Mouse (Mus musculus): ENCODE results near the gene Wars2.

Wars2 gene

DNA sequence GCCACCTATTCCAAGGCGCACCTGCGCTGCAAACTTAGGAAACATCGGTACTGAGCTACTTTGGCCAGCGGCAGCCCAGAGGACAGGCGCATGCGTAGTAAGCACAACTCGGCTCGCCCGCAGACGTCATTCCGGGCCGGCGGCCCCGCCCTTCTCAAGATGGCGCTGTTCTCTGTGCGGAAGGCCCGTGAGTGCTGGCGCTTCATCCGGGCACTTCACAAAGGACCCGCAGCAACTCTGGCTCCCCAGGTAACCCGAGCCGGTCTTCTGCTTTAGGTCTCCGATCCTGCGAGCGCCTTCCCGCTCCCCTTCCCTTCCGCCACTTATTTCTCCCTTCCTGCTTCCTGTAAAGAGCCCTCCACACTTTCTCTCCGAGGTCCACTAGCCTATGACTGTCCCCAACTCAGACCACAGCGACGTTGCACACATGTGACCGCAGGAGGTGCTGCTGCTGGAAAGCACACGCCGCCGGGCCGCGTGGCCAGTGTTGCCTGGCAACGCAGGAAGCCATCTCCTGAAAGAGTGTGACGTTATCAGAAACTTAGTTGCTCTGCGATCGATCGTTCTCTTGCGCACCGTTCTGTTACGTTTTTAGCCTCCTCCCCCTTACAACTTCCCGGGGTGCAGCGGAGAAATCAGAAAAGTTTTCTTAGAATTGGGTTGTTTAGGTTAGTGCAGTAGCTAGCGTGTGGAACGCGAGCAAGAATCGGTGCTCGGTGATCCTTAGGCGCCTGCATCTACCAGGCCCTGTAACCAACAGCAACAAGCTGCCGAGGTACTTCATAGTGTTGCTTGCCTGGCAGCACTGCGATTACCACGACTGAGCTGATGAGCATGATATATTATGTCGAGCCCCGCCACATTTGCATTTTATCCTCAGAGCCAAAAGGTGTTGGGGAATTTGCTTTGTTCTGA is at the start of gene Wars2:
TSS of gene Wars2 (plus strand) at position 129 of the 915 bp plus-strand sequence.
- DNase-seq (ENCODE audit: low spot score) = peak; percentile 95

- no peak for DNase-seq (ENCODE audit: low spot score)
These were observed 44.1 kb upstream of the Wars2 start for GRCm38 (mm10) chr3:99096816-99097215.

DNA sequence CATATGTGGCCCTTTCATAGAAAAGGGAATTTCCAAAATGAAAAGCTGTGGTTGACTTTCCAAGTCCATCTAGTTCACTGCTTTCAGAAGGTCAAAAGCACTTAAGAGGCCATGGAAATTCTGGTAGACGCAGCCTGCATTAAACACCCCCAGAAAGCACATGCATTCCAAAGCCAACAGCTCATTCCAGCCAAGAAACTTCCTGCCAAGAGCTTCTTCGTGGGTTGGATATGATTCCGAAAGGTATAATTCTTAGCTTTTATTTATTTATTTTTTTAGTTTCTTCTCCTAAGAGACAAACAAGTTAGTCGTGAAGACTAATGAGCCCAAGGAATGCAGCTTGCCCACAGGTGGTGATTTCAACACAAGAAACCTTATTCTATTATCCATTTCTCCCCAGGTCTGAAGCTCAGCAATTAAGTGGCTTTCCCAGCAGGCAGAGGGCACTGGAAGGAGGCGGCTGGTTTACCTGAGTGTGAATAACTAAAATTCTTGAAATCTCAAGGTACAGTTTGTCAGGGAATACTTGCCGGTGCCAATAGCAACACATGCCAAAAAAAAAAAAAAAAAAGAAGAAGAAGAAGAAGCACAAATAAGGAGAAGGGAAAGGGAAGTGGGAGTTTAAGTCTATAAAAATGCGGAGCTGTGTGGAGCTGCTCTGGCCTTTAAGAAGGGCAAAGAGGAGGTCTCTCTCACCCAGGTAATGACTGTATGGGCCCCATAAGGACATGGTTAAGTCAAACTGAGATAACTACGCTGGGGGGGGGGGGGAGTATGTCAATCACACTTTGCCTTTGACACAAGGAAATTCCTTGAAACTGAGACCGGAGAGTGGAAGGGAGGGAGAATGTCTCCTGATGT is 30.3 kb upstream of the Wars2 start:
- DNase-seq (ENCODE audit: low spot score) = no peak

- no peak for DNase-seq (ENCODE audit: low spot score)
These were observed 29.7 kb upstream of the Wars2 start for GRCm38 (mm10) chr3:99111214-99111608.

GRCm38 (mm10) chr3:99113266-99113837 is 27.5 kb upstream of the Wars2 start:
- no peak for DNase-seq (ENCODE audit: low spot score)

DNA sequence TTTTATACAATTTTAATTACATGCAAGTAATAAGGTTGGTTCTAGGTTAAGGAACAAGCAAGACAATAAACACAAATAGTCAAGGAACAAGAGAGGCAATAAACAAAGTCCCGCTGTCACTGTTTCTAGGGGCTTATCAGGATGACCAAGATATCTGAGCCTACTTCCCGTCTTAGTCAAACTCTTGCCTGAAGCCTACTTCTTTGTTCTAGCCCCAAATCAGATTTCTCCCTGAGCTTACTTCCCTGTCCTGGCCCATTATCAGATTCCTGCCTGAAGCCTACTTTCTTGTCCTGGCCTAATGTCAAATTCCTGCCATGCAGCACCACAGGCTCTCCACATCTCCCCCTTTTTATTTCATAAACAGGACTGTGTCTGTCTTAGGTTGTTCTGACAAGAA is 19.9 kb upstream of the Wars2 start:
- no peak for DNase-seq (ENCODE audit: low spot score)

GRCm38 (mm10) chr3:99130521-99130920 is 10.3 kb upstream of the Wars2 start:
- no peak for DNase-seq (ENCODE audit: low spot score)

GRCm38 (mm10) chr3:99131973-99132372 is 8.9 kb upstream of the Wars2 start:
- DNase-seq (ENCODE audit: low spot score) = no peak

DNA sequence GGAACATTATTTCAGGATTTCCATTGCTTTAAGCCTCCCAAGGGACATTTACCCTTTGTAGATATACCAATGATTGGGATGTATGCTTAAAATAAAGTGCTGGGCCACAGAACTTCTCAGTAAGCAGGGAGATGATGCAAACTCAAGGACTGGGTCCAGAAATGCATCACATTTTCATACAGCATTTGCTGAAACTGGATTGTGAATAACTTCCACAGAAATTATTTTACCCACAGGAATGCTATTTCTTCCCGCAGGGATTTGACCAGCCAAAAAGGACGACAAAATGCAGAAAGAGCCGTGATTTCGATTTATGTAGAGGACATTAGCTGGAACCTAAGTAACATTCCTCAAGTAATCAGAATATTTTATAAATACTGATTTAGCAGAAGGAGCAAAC is 7.0 kb upstream of the Wars2 start:
- no peak for DNase-seq (ENCODE audit: low spot score)

- DNase-seq (ENCODE audit: low spot score) = no peak
These were observed 7.0 kb downstream of the Wars2 start for GRCm38 (mm10) chr3:99147886-99148285.

DNA sequence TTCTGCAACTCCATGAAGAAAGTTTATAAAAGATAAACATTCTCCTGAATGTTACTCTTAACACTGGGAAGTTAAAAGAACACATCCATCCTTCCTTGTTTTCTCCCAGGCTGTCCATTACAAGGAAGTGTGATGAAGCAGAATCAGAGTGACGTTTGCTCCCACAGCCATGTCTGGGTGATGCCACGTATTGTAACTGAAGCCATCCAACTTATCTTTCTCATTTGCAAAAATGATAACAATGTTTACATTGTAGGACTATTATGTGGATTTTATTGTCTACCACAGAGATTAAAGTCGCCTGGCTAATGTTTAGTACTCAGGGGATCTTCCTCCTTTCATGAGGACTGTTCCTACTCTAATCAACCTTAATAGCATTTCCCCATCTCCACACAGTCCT is 8.2 kb downstream of the Wars2 start:
- no peak for DNase-seq (ENCODE audit: low spot score)

DNA sequence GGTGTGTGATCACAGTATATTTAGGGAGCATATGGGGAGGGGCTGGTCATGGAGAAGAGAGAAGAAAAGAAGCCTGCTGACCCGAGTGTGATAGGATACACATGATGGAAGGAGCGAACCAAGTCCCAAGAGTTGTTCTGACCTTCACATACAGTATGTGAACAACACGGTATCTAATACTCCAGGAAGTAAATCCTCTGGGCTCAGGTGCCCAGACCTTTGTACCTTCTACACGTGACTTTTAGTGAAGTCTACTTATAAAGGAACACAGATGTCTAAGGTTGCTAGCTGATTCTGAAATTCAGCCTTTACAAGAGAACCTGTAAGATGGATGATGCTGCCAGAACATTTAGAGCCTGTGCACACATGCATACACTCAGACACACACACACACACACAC is 15.4 kb downstream of the Wars2 start:
- DNase-seq (ENCODE audit: low spot score) = no peak

- DNase-seq (ENCODE audit: low spot score) = no peak
These were observed 16.1 kb downstream of the Wars2 start for GRCm38 (mm10) chr3:99156987-99157386.

DNA sequence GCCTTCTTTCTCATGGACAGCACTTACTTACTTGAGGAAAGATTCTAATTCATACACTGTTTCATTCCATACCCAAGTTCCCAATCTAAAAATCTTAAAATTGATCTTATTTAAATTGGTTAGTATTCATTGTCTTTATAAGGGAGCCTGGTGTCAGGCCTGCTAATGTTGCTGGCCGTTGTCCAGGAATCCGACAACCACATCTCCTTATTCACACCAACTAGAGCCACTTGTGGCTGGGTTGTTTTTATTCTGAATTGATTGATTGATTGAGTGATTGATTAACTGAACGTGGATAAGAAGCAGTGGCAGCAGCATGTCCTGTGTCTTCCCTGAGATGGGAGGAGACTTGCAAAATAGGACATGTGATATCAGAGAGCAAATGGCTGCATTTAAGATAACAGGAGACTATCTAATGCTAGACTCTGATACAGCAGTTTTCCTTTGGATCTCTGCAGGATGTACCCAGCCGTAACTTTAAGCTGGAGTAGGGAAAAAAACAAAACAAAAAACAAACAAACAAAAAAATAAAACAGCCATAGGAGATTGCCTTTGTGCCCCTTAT is 16.7 kb downstream of the Wars2 start:
- no peak for DNase-seq (ENCODE audit: low spot score)

- DNase-seq (ENCODE audit: low spot score) = no peak
These were observed 19.1 kb downstream of the Wars2 start for GRCm38 (mm10) chr3:99160016-99160415.

- DNase-seq (ENCODE audit: low spot score) = no peak
These were observed 21.3 kb downstream of the Wars2 start for GRCm38 (mm10) chr3:99162191-99162590.

GRCm38 (mm10) chr3:99167734-99168133 is 26.9 kb downstream of the Wars2 start:
- no peak for DNase-seq (ENCODE audit: low spot score)

GRCm38 (mm10) chr3:99173178-99173577 is 32.3 kb downstream of the Wars2 start:
- no peak for DNase-seq (ENCODE audit: low spot score)

- no peak for DNase-seq (ENCODE audit: low spot score)
These were observed 33.9 kb downstream of the Wars2 start for GRCm38 (mm10) chr3:99174658-99175304.

DNA sequence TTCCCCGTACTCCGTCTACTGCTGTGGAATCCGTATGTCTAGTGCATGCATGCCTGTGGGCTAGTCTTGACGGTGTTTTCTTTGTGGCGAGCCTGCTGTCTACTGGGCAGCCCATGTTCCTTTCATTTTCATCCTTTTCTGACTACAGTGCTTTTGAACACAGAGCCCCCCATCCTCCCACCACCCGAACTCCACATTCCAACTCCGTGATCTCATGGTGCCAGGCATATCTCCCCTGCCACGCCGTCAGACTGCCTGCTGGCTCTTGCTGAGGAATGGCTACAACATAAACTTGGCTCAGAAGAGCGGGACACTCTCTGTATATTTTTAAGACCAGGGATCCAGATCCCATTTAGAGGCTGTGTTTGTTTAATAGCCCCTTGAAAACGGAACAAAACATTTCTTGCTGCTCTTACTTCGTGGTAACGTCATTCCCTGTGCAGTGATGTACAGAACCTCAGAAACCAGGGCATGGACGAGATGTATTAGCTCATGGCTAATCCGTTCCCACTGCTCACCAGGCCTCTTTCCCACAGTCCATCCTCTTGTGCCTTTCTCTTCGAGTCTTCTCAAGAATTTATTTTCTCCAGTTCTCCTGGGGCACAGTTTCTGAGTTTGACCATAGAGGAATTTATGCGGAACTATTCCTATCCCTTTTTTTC is 42.6 kb downstream of the Wars2 start:
- DNase-seq (ENCODE audit: low spot score) = no peak

DNA sequence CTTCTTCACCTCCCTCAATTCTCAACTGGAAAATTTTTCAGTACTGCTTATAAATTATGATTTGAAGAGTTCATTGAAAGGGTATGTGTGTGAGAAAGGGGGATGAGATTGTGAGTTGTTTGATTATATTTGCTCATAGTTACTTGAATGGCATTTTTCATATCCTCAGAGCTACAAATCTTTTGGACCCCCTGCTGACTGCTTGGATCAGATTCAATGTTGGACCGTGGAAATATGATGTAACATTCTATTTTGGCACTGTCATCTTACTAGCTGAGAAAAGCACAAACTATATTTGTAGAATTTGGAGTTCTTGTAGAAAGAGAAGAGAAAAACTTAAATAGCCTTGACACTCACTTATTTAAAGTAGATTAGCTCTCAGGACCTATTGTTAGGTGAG is 43.5 kb downstream of the Wars2 start:
- DNase-seq (ENCODE audit: low spot score) = peak; percentile 22
